Mouse (Mus musculus) neural tube, postnatal 0 days (tissue): ENCODE results near the gene Gm2a. TPM values are rescaled to one million over a fixed set of nuclear protein-coding genes. Genes with fewer than 3 reads are reported as not detected.

Experiments used
- polyA plus RNA-seq: library from polyadenylated mRNA; unstranded; fragments of >200 nt; fragmentation: Nextera tagmentation; extraction: Ambion mirVana; gene quantifications from 2 replicates; pipeline ENCODE4 v1.2.1, GENCODE M21; 2015

Gene Gm2a
- polyA plus RNA-seq = 71.2 and 74.1 TPM in 2 replicates

GRCm38 (mm10) chr11:55097463-55098188 is at the start of gene Gm2a:
Gm2a (plus strand) TSS chr11:55098115.

GRCm38 (mm10) chr11:55077331-55078231 is 20.3 kb upstream of the Gm2a start, which contains the start of gene Ccdc69:
Ccdc69 (minus strand) TSS chr11:55078131.

GRCm38 (mm10) chr11:55151608-55152007 is 53.7 kb downstream of the Gm2a start, which contains the start of gene Slc36a3:
Slc36a3 (minus strand) TSS chr11:55151708.

Other genes with a start within 250 kb of the Gm2a start
- gene Lyrm7, start 237.2 kb upstream of the Gm2a start, polyA plus RNA-seq = 7.5 and 10.5 TPM in 2 replicates
- gene Hint1, start 231.7 kb upstream of the Gm2a start, polyA plus RNA-seq = 1,024 and 1,220 TPM in 2 replicates
- gene Gpx3, start 195.7 kb upstream of the Gm2a start, polyA plus RNA-seq = 67.6 and 71.4 TPM in 2 replicates
- gene Tnip1, start 135.2 kb upstream of the Gm2a start, polyA plus RNA-seq = 17.5 and 17.6 TPM in 2 replicates
- 108 and 111 TPM in 2 replicates for gene Anxa6, start 64.7 kb upstream of the Gm2a start, polyA plus RNA-seq
- gene Ccdc69, start 20.0 kb upstream of the Gm2a start, polyA plus RNA-seq = 0.48 and 0.81 TPM in 2 replicates
- not detected in 2 replicates for gene Slc36a3, start 53.6 kb downstream of the Gm2a start, polyA plus RNA-seq
- gene Slc36a2, start 87.0 kb downstream of the Gm2a start, polyA plus RNA-seq = 1.2 and 1.7 TPM in 2 replicates
- gene Slc36a1, start 106.2 kb downstream of the Gm2a start, polyA plus RNA-seq = 3.8 and 4.2 TPM in 2 replicates
- gene Fat2, start 238.4 kb downstream of the Gm2a start, polyA plus RNA-seq = 0.06 TPM in 2 replicates